30 mouse cellular contexts compared by ENCODE assay signal in genomic region chr3:51668607-51669006, GRCm38 (mm10). TPM values are rescaled to one million over a fixed set of nuclear protein-coding genes. Genes with fewer than 3 reads are reported as not detected.
DNase-seq lines count a peak whose midpoint lies in the region; ATAC-seq lines count a peak whose summit lies in the region.
"Had no signal": no experiment of that assay in that cellular context is flagged by ENCODE, and none has a peak within 500 bp of the region (broad histone marks: within the 10 kb centered on the region; RNA-seq: fewer than 3 reads in every experiment).

No protein-coding gene starts in this region.

- H3K36me3 ChIP-seq in limb, embryonic 13.5 days, result no peaks in the 10 kb centered on the region
- no peaks in the 10 kb centered on the region for H3K36me3 ChIP-seq in limb, embryonic 10.5 days
- H3K36me3 ChIP-seq in midbrain, embryonic 11.5 days (ENCODE audit: control insufficient read depth, insufficient read depth, low read length), result no peaks in the 10 kb centered on the region
- no peaks in the 10 kb centered on the region for H3K36me3 ChIP-seq in midbrain, embryonic 16.5 days (ENCODE audit: control insufficient read depth, insufficient read depth, low read length)
- H3K36me3 ChIP-seq: embryonic facial prominence, embryonic 13.5 days; hindbrain, embryonic 13.5 days; liver, embryonic 12.5 days; neural tube, embryonic 15.5 days had no signal

- H3K27ac ChIP-seq in limb, embryonic 13.5 days, result no peak overlapping the region
- no peak overlapping the region for H3K27ac ChIP-seq in limb, embryonic 10.5 days
- H3K27ac ChIP-seq in midbrain, embryonic 11.5 days (ENCODE audit: low read depth, low read length), result no peak overlapping the region
- H3K27ac ChIP-seq in midbrain, embryonic 16.5 days (ENCODE audit: low read length), result no peak overlapping the region
- H3K27ac ChIP-seq: embryonic facial prominence, embryonic 13.5 days; hindbrain, embryonic 13.5 days; left cerebral cortex, adult 2 months; neural tube, embryonic 15.5 days had no signal

- no peak overlapping the region for H3K9ac ChIP-seq in limb, embryonic 13.5 days
- H3K9ac ChIP-seq in midbrain, embryonic 11.5 days (ENCODE audit: low read length), result no peak overlapping the region
- no peak overlapping the region for H3K9ac ChIP-seq in midbrain, embryonic 16.5 days (ENCODE audit: low read depth, low read length)
- H3K9ac ChIP-seq: embryonic facial prominence, embryonic 13.5 days; hindbrain, embryonic 13.5 days; liver, embryonic 12.5 days; liver, postnatal 0 days; neural tube, embryonic 15.5 days had no signal

- no peak overlapping the region for H3K4me2 ChIP-seq in limb, embryonic 13.5 days (replicated peaks)
- no peak overlapping the region for H3K4me2 ChIP-seq in midbrain, embryonic 11.5 days
- H3K4me2 ChIP-seq in midbrain, embryonic 16.5 days (ENCODE audit: low read length), result no peak overlapping the region
- H3K4me2 ChIP-seq: embryonic facial prominence, embryonic 13.5 days; hindbrain, embryonic 13.5 days; liver, embryonic 12.5 days; neural tube, embryonic 15.5 days had no signal

- peak; percentile 35 for DNase-seq in embryo, embryonic 10 days (ENCODE audit: low spot score)
- no peak for DNase-seq in embryo, embryonic 9.5 days (ENCODE audit: extremely low spot score)
- no peak for DNase-seq in limb, embryonic 10.5 days (ENCODE audit: low spot score)
- DNase-seq in NIH3T3 (ENCODE audit: low read depth), result peak; percentile 71
- peak; percentile 40 for DNase-seq in embryo, embryonic 11 days
- DNase-seq in midbrain, embryonic 11.5 days (ENCODE audit: low spot score, missing footprints), result no peak
- DNase-seq: adrenal gland, postnatal 10 days; cerebellum, adult 9-10 months; cerebellum, postnatal 36 days; gastrocnemius, postnatal 10 days; heart, postnatal 36 days; kidney, adult 9 months; kidney, postnatal 14 days; liver, postnatal 0 days; lung, postnatal 4 days; midbrain, embryonic 14.5 days; retina, postnatal 1 day; right cerebral cortex, postnatal 14 days; thymus, postnatal 14 days had no signal

- no peak overlapping the region for H3K4me3 ChIP-seq in limb, embryonic 13.5 days
- H3K4me3 ChIP-seq in limb, embryonic 10.5 days, result no peak overlapping the region
- no peak overlapping the region for H3K4me3 ChIP-seq in midbrain, embryonic 11.5 days (ENCODE audit: low read depth, low read length)
- no peak overlapping the region for H3K4me3 ChIP-seq in midbrain, embryonic 16.5 days (ENCODE audit: low read depth, low read length)
- H3K4me3 ChIP-seq: embryonic facial prominence, embryonic 13.5 days; erythroblast, embryonic 14.5 days; hindbrain, embryonic 13.5 days; left cerebral cortex, adult 2 months; liver, embryonic 12.5 days; megakaryocyte, embryonic 14.5 days; neural tube, embryonic 15.5 days had no signal

- no peaks in the 10 kb centered on the region for H3K9me3 ChIP-seq in limb, embryonic 13.5 days
- no peaks in the 10 kb centered on the region for H3K9me3 ChIP-seq in limb, embryonic 10.5 days (replicated peaks)
- H3K9me3 ChIP-seq in midbrain, embryonic 11.5 days (ENCODE audit: control insufficient read depth, low read length), result no peaks in the 10 kb centered on the region
- no peaks in the 10 kb centered on the region for H3K9me3 ChIP-seq in midbrain, embryonic 16.5 days (replicated peaks; ENCODE audit: control insufficient read depth, low read length, poor library complexity, severe bottlenecking)
- H3K9me3 ChIP-seq: embryonic facial prominence, embryonic 13.5 days; hindbrain, embryonic 13.5 days; liver, embryonic 12.5 days; megakaryocyte, embryonic 14.5 days; neural tube, embryonic 15.5 days had no signal

- 15% methylated on average over 2 of the region's 2 CpGs for WGBS in limb, embryonic 13.5 days
- WGBS in limb, embryonic 10.5 days, result 44% methylated on average over 2 of the region's 2 CpGs
- 22% methylated on average over 2 of the region's 2 CpGs for WGBS in midbrain, embryonic 11.5 days
- 39% methylated on average over 2 of the region's 2 CpGs for WGBS in midbrain, embryonic 16.5 days

- 0 out of 2 replicates have a peak, but pooled peaks have one; percentile 64 for ATAC-seq in limb, embryonic 13.5 days (ENCODE audit: low FRiP score, low read depth)
- ATAC-seq in midbrain, embryonic 11.5 days (ENCODE audit: low FRiP score), result no peak
- no peak for ATAC-seq in midbrain, embryonic 16.5 days
- ATAC-seq: forebrain, embryonic 16.5 days; intestine, postnatal 0 days; liver, embryonic 12.5 days; liver, postnatal 0 days had no signal

- H3K4me1 ChIP-seq in limb, embryonic 13.5 days, result peaks cover 6% of the 10 kb centered on the region; the same call in 1 of the 2 replicates
- peaks cover 13% of the 10 kb centered on the region for H3K4me1 ChIP-seq in limb, embryonic 10.5 days
- H3K4me1 ChIP-seq in midbrain, embryonic 11.5 days (ENCODE audit: control insufficient read depth, insufficient read depth, low read length), result no peaks in the 10 kb centered on the region
- H3K4me1 ChIP-seq in midbrain, embryonic 16.5 days (ENCODE audit: control insufficient read depth, insufficient read depth, low read length), result no peaks in the 10 kb centered on the region
- H3K4me1 ChIP-seq: hindbrain, embryonic 13.5 days; neural tube, embryonic 15.5 days had no signal

- no peaks in the 10 kb centered on the region for H3K27me3 ChIP-seq in limb, embryonic 13.5 days
- H3K27me3 ChIP-seq in limb, embryonic 10.5 days (ENCODE audit: low read depth, poor library complexity, severe bottlenecking), result no peaks in the 10 kb centered on the region
- H3K27me3 ChIP-seq in midbrain, embryonic 11.5 days (ENCODE audit: control insufficient read depth, insufficient read depth, low read length), result no peaks in the 10 kb centered on the region
- H3K27me3 ChIP-seq in midbrain, embryonic 16.5 days (ENCODE audit: control insufficient read depth, insufficient read depth, low read depth, low read length), result no peaks in the 10 kb centered on the region
- H3K27me3 ChIP-seq: embryonic facial prominence, embryonic 13.5 days; hindbrain, embryonic 13.5 days; liver, embryonic 12.5 days; megakaryocyte, embryonic 14.5 days; neural tube, embryonic 15.5 days had no signal

RNA-seq across cellular contexts. Expression of gene Mgst2, which starts 8.4 kb away (rescaled TPM):
- 1.9 TPM in 2 replicates for polyA plus RNA-seq in limb, embryonic 13.5 days (2015; fragmentation: Nextera tagmentation; extraction: Ambion mirVana)
- polyA plus RNA-seq in limb, embryonic 10.5 days (2016; fragmentation: Nextera tagmentation; extraction: Ambion mirVana), result 0.35 and 0.43 TPM in 2 replicates
- polyA plus RNA-seq in midbrain, embryonic 11.5 days (2014; fragmentation: Nextera tagmentation; extraction: Ambion mirVana), result 0.22 TPM in 1 of 2 replicates, not detected in the other
- polyA plus RNA-seq in midbrain, embryonic 16.5 days (2015; fragmentation: Nextera tagmentation; extraction: Ambion mirVana), result 0.66 and 0.94 TPM in 2 replicates
- polyA plus RNA-seq: erythroblast, embryonic 14.5 days had no signal

Comparison
In these comparisons a context has a peak if more than half of its experiments do, and no peak if none do; other contexts are left out.
1. DNase-seq: peak in embryo, embryonic 10 days (single experiment), NIH3T3 (single experiment) and embryo, embryonic 11 days (single experiment); none in embryo, embryonic 9.5 days (single experiment), limb, embryonic 10.5 days (single experiment) and midbrain, embryonic 11.5 days (single experiment).